Mouse (Mus musculus) cortical plate, adult 2 months (tissue): ENCODE data around the gene Nedd9.

Experiments used
- CTCF ChIP-seq: fragments of 200-500 bp; IDR thresholded peaks from 2 replicates; pipeline ENCODE4 v1.5.1; 2011; ENCODE audit warnings: mild to moderate bottlenecking, control low read depth, low read length; ENCODE audit not compliant: insufficient read depth; ENCODE audit errors: extremely low read depth
- POLR2A ChIP-seq: fragments of 200-500 bp; IDR thresholded peaks from 2 replicates; pipeline ENCODE4 v1.6.1; 2011; ENCODE audit warnings: mild to moderate bottlenecking, low read length, control low read depth; ENCODE audit not compliant: insufficient read depth; ENCODE audit errors: extremely low read depth

DNA sequence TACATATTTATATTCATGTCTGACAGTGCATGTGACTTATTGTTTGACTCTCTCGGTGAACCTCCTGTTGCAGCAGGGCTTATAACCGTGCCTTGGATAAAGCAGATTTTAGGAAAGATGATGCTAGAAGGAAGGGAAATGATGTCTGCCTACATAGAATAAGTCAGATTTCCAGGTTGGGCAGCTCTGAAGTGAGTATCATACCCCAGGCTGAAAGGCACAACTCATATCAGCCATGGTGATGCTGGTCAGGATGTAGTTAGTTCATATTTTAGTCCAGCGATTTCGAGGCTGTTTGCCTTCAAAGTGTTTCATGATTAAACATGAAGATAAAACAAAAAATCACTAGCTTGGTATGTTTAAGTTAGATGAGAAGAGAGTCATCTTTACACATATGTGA lies 161.8 kb downstream of the Nedd9 start:
- TF ChIP-seq POLR2A (no peak), CTCF (no peak)
